Comparison of ENCODE assay signal across 22 mouse cellular contexts in genomic region chr5:20929669-20930151, GRCm38 (mm10). TPM values are rescaled to one million over a fixed set of nuclear protein-coding genes. Genes with fewer than 3 reads are reported as not detected.
A peak's percentile ranks its signal among the peaks of the same experiment; 100 is the strongest.
DNase-seq lines count a peak whose midpoint lies in the region; ATAC-seq and TF ChIP-seq lines count a peak whose summit lies in the region.
"Had no signal": no experiment of that assay in that cellular context is flagged by ENCODE, and none has a peak within 500 bp of the region (broad histone marks: within the 10 kb centered on the region; RNA-seq: fewer than 3 reads in every experiment).

No protein-coding gene starts in this region.

- H3K9ac ChIP-seq in kidney, embryonic 15.5 days, result no peak overlapping the region
- H3K9ac ChIP-seq in kidney, embryonic 16.5 days (replicated peaks; ENCODE audit: low read length), result no peak overlapping the region
- no peak overlapping the region for H3K9ac ChIP-seq in ES-Bruce4 (ENCODE audit: low read depth, poor library complexity, severe bottlenecking)
- no peak overlapping the region for H3K9ac ChIP-seq in stomach, embryonic 15.5 days
- H3K9ac ChIP-seq: embryonic facial prominence, embryonic 12.5 days; hindbrain, embryonic 13.5 days; intestine, embryonic 15.5 days had no signal

- WGBS in kidney, embryonic 15.5 days, result 49% methylated on average over 6 of the region's 6 CpGs
- WGBS in kidney, embryonic 16.5 days, result 45% methylated on average over 6 of the region's 6 CpGs
- 55% methylated on average over 6 of the region's 6 CpGs for WGBS in stomach, embryonic 15.5 days

- TF ChIP-seq EP300 in ES-Bruce4 (IDR thresholded peaks at IDR 0.05; ENCODE audit: insufficient read depth, low read depth, low read length), result no peak

- no peak for ATAC-seq in kidney, embryonic 15.5 days (replicated peaks; ENCODE audit: low FRiP score)
- no peak for ATAC-seq in kidney, embryonic 16.5 days (ENCODE audit: low FRiP score, low TSS enrichment)
- ATAC-seq in stomach, embryonic 15.5 days (ENCODE audit: insufficient read depth, low FRiP score, low read depth), result peak; percentile 39; the same call in 1 of the 2 replicates
- ATAC-seq: activated CD4-positive, CD25-positive, alpha-beta regulatory T cell, adult 4 months had no signal

- H3K4me3 ChIP-seq in gastrocnemius, adult 2 months, result no peak overlapping the region
- no peak overlapping the region for H3K4me3 ChIP-seq in kidney, embryonic 15.5 days (replicated peaks)
- H3K4me3 ChIP-seq in kidney, embryonic 16.5 days (ENCODE audit: low read length), result no peak overlapping the region
- no peak overlapping the region for H3K4me3 ChIP-seq in ES-Bruce4 (ENCODE audit: low read depth, low read length)
- H3K4me3 ChIP-seq in stomach, embryonic 15.5 days (replicated peaks), result no peak overlapping the region
- H3K4me3 ChIP-seq: embryonic facial prominence, embryonic 12.5 days; forebrain, embryonic 10.5 days; hindbrain, embryonic 13.5 days; intestine, embryonic 15.5 days; midbrain, embryonic 10.5 days had no signal

- no peaks in the 10 kb centered on the region for H3K9me3 ChIP-seq in kidney, embryonic 15.5 days (replicated peaks)
- H3K9me3 ChIP-seq in kidney, embryonic 16.5 days (ENCODE audit: low read length), result no peaks in the 10 kb centered on the region
- H3K9me3 ChIP-seq in ES-Bruce4 (replicated peaks; ENCODE audit: control insufficient read depth, insufficient read depth, low read length, poor library complexity, severe bottlenecking), result no peaks in the 10 kb centered on the region
- H3K9me3 ChIP-seq in stomach, embryonic 15.5 days, result no peaks in the 10 kb centered on the region
- H3K9me3 ChIP-seq: embryonic facial prominence, embryonic 12.5 days; forebrain, embryonic 10.5 days; hindbrain, embryonic 13.5 days; intestine, embryonic 15.5 days; midbrain, embryonic 10.5 days had no signal

- no peaks in the 10 kb centered on the region for H3K4me1 ChIP-seq in kidney, embryonic 15.5 days
- H3K4me1 ChIP-seq in kidney, embryonic 16.5 days (ENCODE audit: insufficient read depth, low read length), result peaks cover 9% of the 10 kb centered on the region; the same call in 1 of the 2 replicates
- H3K4me1 ChIP-seq in ES-Bruce4 (ENCODE audit: control insufficient read depth, insufficient read depth, low read length), result peaks cover 2% of the 10 kb centered on the region
- H3K4me1 ChIP-seq in stomach, embryonic 15.5 days, result 0 out of 2 replicates have a peak, but pooled peaks cover 4% of the 10 kb centered on the region
- H3K4me1 ChIP-seq: forebrain, embryonic 10.5 days; intestine, embryonic 15.5 days; midbrain, embryonic 10.5 days had no signal

- H3K36me3 ChIP-seq in kidney, embryonic 15.5 days, result no peaks in the 10 kb centered on the region
- H3K36me3 ChIP-seq in kidney, embryonic 16.5 days (ENCODE audit: insufficient read depth, low read length), result no peaks in the 10 kb centered on the region
- no peaks in the 10 kb centered on the region for H3K36me3 ChIP-seq in ES-Bruce4 (ENCODE audit: control insufficient read depth, insufficient read depth, low read length, poor library complexity, severe bottlenecking)
- no peaks in the 10 kb centered on the region for H3K36me3 ChIP-seq in stomach, embryonic 15.5 days
- H3K36me3 ChIP-seq: embryonic facial prominence, embryonic 12.5 days; hindbrain, embryonic 13.5 days; intestine, embryonic 15.5 days had no signal

- no peak for TF ChIP-seq CTCF in gastrocnemius, adult 2 months (IDR thresholded peaks at IDR 0.05)
- TF ChIP-seq CTCF in ES-Bruce4 (IDR thresholded peaks at IDR 0.05; ENCODE audit: low read depth, low read length), result no peak

- no peak overlapping the region for H3K4me2 ChIP-seq in kidney, embryonic 15.5 days
- H3K4me2 ChIP-seq in kidney, embryonic 16.5 days (replicated peaks; ENCODE audit: low read depth, low read length), result no peak overlapping the region
- H3K4me2 ChIP-seq in stomach, embryonic 15.5 days, result no peak overlapping the region
- H3K4me2 ChIP-seq: embryonic facial prominence, embryonic 12.5 days; hindbrain, embryonic 13.5 days; intestine, embryonic 15.5 days had no signal

- peak overlapping the region; percentile 83 for H3K27ac ChIP-seq in gastrocnemius, adult 2 months
- peak overlapping the region; percentile 18; the same call in 1 of the 2 replicates for H3K27ac ChIP-seq in kidney, embryonic 15.5 days
- no peak overlapping the region for H3K27ac ChIP-seq in kidney, embryonic 16.5 days (ENCODE audit: low read length)
- H3K27ac ChIP-seq in ES-Bruce4 (ENCODE audit: insufficient read depth, low read length), result peak overlapping the region; percentile 56
- H3K27ac ChIP-seq in stomach, embryonic 15.5 days, result 0 out of 2 replicates have a peak overlapping the region, but pooled peaks have one; percentile 36
- H3K27ac ChIP-seq: embryonic facial prominence, embryonic 12.5 days; forebrain, embryonic 10.5 days; hindbrain, embryonic 13.5 days; intestine, embryonic 15.5 days; kidney, postnatal 0 days; midbrain, embryonic 10.5 days had no signal

- H3K27me3 ChIP-seq in kidney, embryonic 15.5 days, result no peaks in the 10 kb centered on the region
- no peaks in the 10 kb centered on the region for H3K27me3 ChIP-seq in kidney, embryonic 16.5 days (ENCODE audit: insufficient read depth, low read length)
- H3K27me3 ChIP-seq in ES-Bruce4 (ENCODE audit: control insufficient read depth, insufficient read depth, low read length, poor library complexity, severe bottlenecking), result no peaks in the 10 kb centered on the region
- no peaks in the 10 kb centered on the region for H3K27me3 ChIP-seq in stomach, embryonic 15.5 days (replicated peaks)
- H3K27me3 ChIP-seq: embryonic facial prominence, embryonic 12.5 days; hindbrain, embryonic 13.5 days; intestine, embryonic 15.5 days had no signal

- no peak for TF ChIP-seq POLR2A in ES-Bruce4 (IDR thresholded peaks at IDR 0.05; ENCODE audit: insufficient read depth, low read length)

- no peak for DNase-seq in gastrocnemius, adult 2 months
- no peak for DNase-seq in gastrocnemius, postnatal 10 days
- DNase-seq in right cerebral cortex, adult 2 months (ENCODE audit: low spot score in 2 of 2), result no peak
- no peak for DNase-seq in embryo, embryonic 9.5 days (ENCODE audit: extremely low spot score)
- DNase-seq: cerebellum, adult 11-12 months; cerebellum, postnatal 36 days; gastrocnemius, postnatal 36 days; liver; lung, postnatal 14 days; retina, postnatal 1 day; thymus, postnatal 36 days had no signal

- intact Hi-C loops in gastrocnemius, adult 2 months (cut with DNase I), result no loop called here

RNA-seq across cellular contexts. Expression of gene Rsbn1l, which starts 26.5 kb away (rescaled TPM):
- total RNA-seq in gastrocnemius, adult 2 months (2021), result 1 to 10 TPM; 9.2 to 9.9 TPM
- total RNA-seq in gastrocnemius, postnatal 10 days (2021), result 1 to 10 TPM; 8.6 to 9.7 TPM
- 5.6 and 6.4 TPM in 2 replicates for polyA plus RNA-seq in kidney, embryonic 15.5 days (2015; fragmentation: Nextera tagmentation; extraction: Ambion mirVana)
- polyA plus RNA-seq in kidney, embryonic 16.5 days (2015; fragmentation: Nextera tagmentation; extraction: Ambion mirVana), result 4.5 and 5.6 TPM in 2 replicates
- polyA plus RNA-seq in ES-Bruce4 (2011; ENCODE audit: insufficient read depth, insufficient read length, low read depth, missing spikeins), result 33.5 and 36.7 TPM in 2 replicates
- 5.2 and 5.4 TPM in 2 replicates for polyA plus RNA-seq in stomach, embryonic 15.5 days (2015; fragmentation: Nextera tagmentation; extraction: Ambion mirVana)

RNA-seq across cellular contexts. Expression of gene Tmem60, which starts 47.7 kb away (rescaled TPM):
- 10 to 100 TPM; 17.6 to 19.7 TPM for total RNA-seq in gastrocnemius, adult 2 months (2021)
- 10 to 100 TPM; 17.9 to 20.0 TPM for total RNA-seq in gastrocnemius, postnatal 10 days (2021)
- polyA plus RNA-seq in kidney, embryonic 15.5 days (2015; fragmentation: Nextera tagmentation; extraction: Ambion mirVana), result 51.2 and 55.6 TPM in 2 replicates
- 52.9 and 53.9 TPM in 2 replicates for polyA plus RNA-seq in kidney, embryonic 16.5 days (2015; fragmentation: Nextera tagmentation; extraction: Ambion mirVana)
- polyA plus RNA-seq in ES-Bruce4 (2011; ENCODE audit: insufficient read depth, insufficient read length, low read depth, missing spikeins), result 41.0 and 41.8 TPM in 2 replicates
- polyA plus RNA-seq in stomach, embryonic 15.5 days (2015; fragmentation: Nextera tagmentation; extraction: Ambion mirVana), result 53.0 and 53.1 TPM in 2 replicates

RNA-seq across cellular contexts. Expression of gene Phtf2, which starts 47.8 kb away (rescaled TPM):
- 100 to 1,000 TPM; 176 to 181 TPM for total RNA-seq in gastrocnemius, adult 2 months (2021)
- 10 to 100 TPM; 90.6 to 98.6 TPM for total RNA-seq in gastrocnemius, postnatal 10 days (2021)
- 14.9 and 17.2 TPM in 2 replicates for polyA plus RNA-seq in kidney, embryonic 15.5 days (2015; fragmentation: Nextera tagmentation; extraction: Ambion mirVana)
- polyA plus RNA-seq in kidney, embryonic 16.5 days (2015; fragmentation: Nextera tagmentation; extraction: Ambion mirVana), result 15.8 and 16.9 TPM in 2 replicates
- polyA plus RNA-seq in ES-Bruce4 (2011; ENCODE audit: insufficient read depth, insufficient read length, low read depth, missing spikeins), result 36.0 and 39.3 TPM in 2 replicates
- 10.6 and 12.0 TPM in 2 replicates for polyA plus RNA-seq in stomach, embryonic 15.5 days (2015; fragmentation: Nextera tagmentation; extraction: Ambion mirVana)
